Mouse (Mus musculus) thymus, postnatal 14 days (tissue): ENCODE measurements around the gene Pfkfb2.
"Not testable (repeated sequence)": the region's sequence is repeated elsewhere in the genome, so short reads cannot be mapped to it uniquely, and the experiment has no call there.

ENCODE experiments used
- DNase-seq: peaks from one replicate; pipeline ENCODE4 v3.0.0; 2021

Gene Pfkfb2

GRCm38 (mm10) chr1:130681656-130682413 lies 47.2 kb downstream of the Pfkfb2 start:
- no peak for DNase-seq

GRCm38 (mm10) chr1:130681075-130681474 lies 48.0 kb downstream of the Pfkfb2 start:
- DNase-seq: no peak

- DNase-seq: no peak
Measured at GRCm38 (mm10) chr1:130678551-130678950, 50.5 kb downstream of the Pfkfb2 start.

GRCm38 (mm10) chr1:130663576-130663975 lies 65.5 kb downstream of the Pfkfb2 start:
- DNase-seq: not testable (repeated sequence)

GRCm38 (mm10) chr1:130661454-130661853 lies 67.6 kb downstream of the Pfkfb2 start, which contains the start of gene C4bp:
TSS of gene C4bp (minus strand) at chr1:130661632.
- DNase-seq: no peak

- DNase-seq: not testable (repeated sequence)
Measured at GRCm38 (mm10) chr1:130659641-130660040, 69.4 kb downstream of the Pfkfb2 start.

GRCm38 (mm10) chr1:130644103-130644502 lies 85.0 kb downstream of the Pfkfb2 start:
- DNase-seq: no peak

GRCm38 (mm10) chr1:130640967-130641366 lies 88.1 kb downstream of the Pfkfb2 start:
- no peak for DNase-seq
